ENCODE assay signal across 34 mouse cellular contexts in genomic region chr4:126802174-126802573, GRCm38 (mm10).
"Had no signal": no experiment of that assay in that cellular context is flagged by ENCODE, and none has a peak within 500 bp of the region (broad histone marks: within the 10 kb centered on the region; RNA-seq: fewer than 3 reads in every experiment).

No protein-coding gene starts in this region.

- H3K27me3 ChIP-seq: heart, embryonic 12.5 days; heart, embryonic 13.5 days; heart, embryonic 15.5 days; hindbrain, embryonic 12.5 days; hindbrain, embryonic 13.5 days; hindbrain, embryonic 15.5 days; intestine, embryonic 15.5 days; kidney, embryonic 15.5 days had no signal

- H3K9me3 ChIP-seq: heart, embryonic 12.5 days; heart, embryonic 13.5 days; heart, embryonic 15.5 days; hindbrain, embryonic 10.5 days; hindbrain, embryonic 12.5 days; hindbrain, embryonic 13.5 days; hindbrain, embryonic 15.5 days; intestine, embryonic 15.5 days; kidney, embryonic 15.5 days had no signal

- H3K27ac ChIP-seq: heart, embryonic 13.5 days; heart, embryonic 15.5 days; hindbrain, embryonic 10.5 days; hindbrain, embryonic 12.5 days; hindbrain, embryonic 13.5 days; hindbrain, embryonic 14.5 days; hindbrain, embryonic 15.5 days; hindbrain, postnatal 0 days; intestine, embryonic 15.5 days; kidney, embryonic 15.5 days; kidney, postnatal 0 days had no signal

- DNase-seq: heart, postnatal 10 days; heart, postnatal 14 days; heart, postnatal 36 days; heart, postnatal 4 days; kidney, adult 11 months; kidney, adult 18-20 months; kidney, adult 2 months; kidney, adult 8-10 months; kidney, adult 9 months; kidney, postnatal 10 days; kidney, postnatal 14 days; kidney, postnatal 25 days; kidney, postnatal 36 days; kidney, postnatal 4 days; layer of hippocampus, adult 9-11 months; layer of hippocampus, postnatal 36 days had no signal

- H3K9ac ChIP-seq: heart, embryonic 12.5 days; heart, embryonic 13.5 days; heart, embryonic 15.5 days; hindbrain, embryonic 12.5 days; hindbrain, embryonic 13.5 days; hindbrain, embryonic 14.5 days; hindbrain, embryonic 15.5 days; intestine, embryonic 15.5 days; kidney, embryonic 15.5 days had no signal

- ATAC-seq: hindbrain, embryonic 16.5 days; hindbrain, postnatal 0 days; inflammation-experienced regulatory T-cells, adult 6 months; intestine, embryonic 15.5 days; intestine, embryonic 16.5 days; intestine, postnatal 0 days had no signal

- H3K4me3 ChIP-seq: heart, embryonic 12.5 days; heart, embryonic 13.5 days; heart, embryonic 15.5 days; hindbrain, embryonic 10.5 days; hindbrain, embryonic 12.5 days; hindbrain, embryonic 13.5 days; hindbrain, embryonic 15.5 days; intestine, embryonic 15.5 days; kidney, embryonic 15.5 days; layer of hippocampus, adult 2 months; left cerebral cortex, adult 2 months had no signal

- H3K4me2 ChIP-seq: heart, embryonic 12.5 days; heart, embryonic 13.5 days; heart, embryonic 15.5 days; hindbrain, embryonic 12.5 days; hindbrain, embryonic 13.5 days; hindbrain, embryonic 14.5 days; hindbrain, embryonic 15.5 days; intestine, embryonic 15.5 days; kidney, embryonic 15.5 days had no signal

- H3K4me1 ChIP-seq: kidney, embryonic 15.5 days had no signal

- H3K36me3 ChIP-seq: heart, embryonic 12.5 days; heart, embryonic 13.5 days; heart, embryonic 15.5 days; hindbrain, embryonic 12.5 days; hindbrain, embryonic 15.5 days; intestine, embryonic 15.5 days; kidney, embryonic 15.5 days had no signal
